Mouse (Mus musculus) G1E (cell line): Measurements from ENCODE around the gene Prokr2. TPM values are rescaled to one million over a fixed set of nuclear protein-coding genes. Genes with fewer than 3 reads are reported as not detected.

ENCODE experiments used
- ATAC-seq: 2 replicates; pipeline ENCODE4 v1.8.0; 2016; ENCODE audit warnings: mild to moderate bottlenecking; ENCODE audit not compliant: insufficient number of reproducible peaks, poor library complexity, low FRiP score, severe bottlenecking; ENCODE audit errors: extremely low read depth
- DNase-seq: peaks from one replicate; pipeline ENCODE4 v3.0.0; 2012; ENCODE audit warnings: low spot score
- H3K27me3 ChIP-seq: 2 replicates; pipeline ENCODE4 v1.6.1; 2012; ENCODE audit warnings: mild to moderate bottlenecking, low read length, inconsistent platforms; ENCODE audit not compliant: insufficient read depth
- H3K36me3 ChIP-seq: replicated peaks from 2 replicates; pipeline ENCODE3; 2012; ENCODE audit warnings: mild to moderate bottlenecking, inconsistent platforms
- H3K4me1 ChIP-seq: 2 replicates; pipeline ENCODE4 v1.6.1; 2012; ENCODE audit warnings: low read depth, low read length, inconsistent platforms, mixed read lengths; ENCODE audit not compliant: insufficient read depth
- H3K4me3 ChIP-seq: 2 replicates; pipeline ENCODE4 v1.5.1; 2012; ENCODE audit warnings: low read depth, mild to moderate bottlenecking, inconsistent platforms, low read length, moderate library complexity, mixed read lengths
- H3K9me3 ChIP-seq: replicated peaks from 2 replicates; pipeline ENCODE4 v1.6.1; 2012; ENCODE audit warnings: inconsistent platforms
- CTCF ChIP-seq: IDR thresholded peaks from 2 replicates; pipeline ENCODE4 v1.5.1; 2012; ENCODE audit warnings: low read depth, low read length, inconsistent platforms, mixed read lengths
- GATA1 ChIP-seq: IDR thresholded peaks from 2 replicates; pipeline ENCODE4 v1.6.1; 2012; ENCODE audit warnings: borderline replicate concordance, low read length, inconsistent platforms, mixed read lengths
- GATA2 ChIP-seq: IDR thresholded peaks from 2 replicates; pipeline ENCODE4 v1.6.1; 2012; ENCODE audit warnings: low read depth, low read length, inconsistent platforms, borderline replicate concordance
- POLR2AphosphoS5 ChIP-seq: IDR thresholded peaks from 2 replicates; pipeline ENCODE4 v1.6.1; 2012; ENCODE audit warnings: low read depth, low read length, inconsistent platforms; ENCODE audit not compliant: insufficient replicate concordance
- TAL1 ChIP-seq: conservative IDR thresholded peaks from 2 replicates; pipeline ENCODE4 v1.6.1; 2012; ENCODE audit warnings: low read depth, low read length, inconsistent platforms, mixed read lengths
- polyA plus RNA-seq: library from polyadenylated mRNA; stranded (reverse); fragments of >175 nt; gene quantifications from 2 replicates; pipeline ENCODE4 v1.2.3, GENCODE M21; 2012
- total RNA-seq, 2 experiments: library from RNA; stranded (forward) in 1 of 2; stranded (reverse) in 1 of 2; fragments of 200-1000 nt in 1 of 2; fragments of >200 nt in 1 of 2; fragmentation: Nextera tagmentation in 1 of 2; gene quantifications; 2 replicates each; pipeline ENCODE4 v1.2.3; 2014 to 2017

The Prokr2 gene
- total and polyA plus RNA-seq, 3 experiments: 0.22 TPM; not detected in 2

GRCm38 (mm10) chr2:132379690-132380089, 5.6 kb downstream of the Prokr2 start:
- TF ChIP-seq CTCF (no peak), GATA1 (no peak), TAL1 (no peak), GATA2 (no peak), POLR2AphosphoS5 (no peak)
- no peak for ATAC-seq

DNA sequence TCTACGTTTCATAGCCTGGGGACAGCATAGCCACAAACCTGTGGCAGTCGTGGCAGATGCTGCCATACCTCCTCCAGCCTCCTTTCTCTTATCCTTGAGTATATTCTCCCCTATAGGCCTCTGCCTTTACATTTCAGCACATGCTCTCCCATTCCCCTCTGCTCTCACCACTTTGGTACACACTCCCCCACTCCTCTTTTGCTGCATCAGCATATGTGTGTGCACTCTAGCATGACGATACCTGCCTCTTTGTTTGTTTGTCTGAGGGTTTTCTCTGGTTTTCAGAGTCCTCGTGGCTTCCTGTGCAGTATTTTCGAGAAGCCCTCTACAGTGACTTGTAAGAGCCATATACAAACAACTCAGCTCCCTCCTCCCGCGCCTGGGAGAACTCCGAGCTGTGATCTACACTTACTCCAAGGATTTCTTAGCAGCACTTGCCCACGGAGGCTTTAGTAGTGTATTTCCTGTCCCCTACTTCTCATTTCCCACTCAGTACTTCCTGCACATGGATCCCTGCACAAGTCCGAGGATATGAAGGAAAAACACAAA, 6.6 kb downstream of the Prokr2 start:
- no peak for ATAC-seq
- Histone ChIP-seq H3K36me3 (no peaks in the 10 kb centered on the region), H3K27me3 (peaks cover 7% of the 10 kb centered on the region), H3K4me3 (no peak overlapping the region), H3K9me3 (no peaks in the 10 kb centered on the region), H3K4me1 (no peaks in the 10 kb centered on the region)
- no peak for TF ChIP-seq CTCF
- no peak for TF ChIP-seq GATA2
- TF ChIP-seq TAL1: no peak
- TF ChIP-seq POLR2AphosphoS5: no peak
- no peak for TF ChIP-seq GATA1
- no peak for DNase-seq

More at GRCm38 (mm10) chr2:132379690-132380089, 5.6 kb downstream of the Prokr2 start:
- H3K36me3 ChIP-seq: no peaks in the 10 kb centered on the region
- H3K27me3 ChIP-seq: peaks cover 13% of the 10 kb centered on the region
- DNase-seq: no peak
- no peak overlapping the region for H3K4me3 ChIP-seq
- no peaks in the 10 kb centered on the region for H3K4me1 ChIP-seq
- H3K9me3 ChIP-seq: no peaks in the 10 kb centered on the region

- no peak for ATAC-seq
- H3K4me3 ChIP-seq: no peak overlapping the region
- H3K4me1 ChIP-seq: no peaks in the 10 kb centered on the region
- H3K9me3 ChIP-seq: no peaks in the 10 kb centered on the region
- no peak for DNase-seq
- no peaks in the 10 kb centered on the region for H3K36me3 ChIP-seq
- H3K27me3 ChIP-seq: peaks cover 11% of the 10 kb centered on the region
- TF ChIP-seq TAL1: no peak
- no peak for TF ChIP-seq POLR2AphosphoS5
Measured at GRCm38 (mm10) chr2:132377436-132377835, 7.8 kb downstream of the Prokr2 start.

DNA sequence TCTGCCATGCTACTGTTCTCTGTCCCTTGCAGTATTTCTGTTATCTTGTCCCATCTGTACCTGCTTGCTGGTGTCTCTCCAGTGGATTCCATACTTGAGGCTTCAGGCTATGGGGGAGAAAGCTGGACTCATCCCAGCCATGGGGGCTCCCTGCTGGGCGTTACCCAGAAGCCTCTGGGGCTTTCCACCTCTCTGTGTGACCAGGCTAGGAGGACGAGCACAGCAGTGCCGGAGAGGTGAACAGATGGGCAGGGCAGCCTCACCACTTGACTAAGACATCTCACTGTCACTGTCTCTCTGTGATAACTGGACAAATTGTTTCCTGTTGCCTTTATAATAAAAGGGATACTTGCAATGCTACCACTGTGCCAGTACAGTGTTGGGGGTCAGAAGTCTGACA, 9.5 kb downstream of the Prokr2 start:
- H3K27me3 ChIP-seq: peaks cover 11% of the 10 kb centered on the region
- H3K9me3 ChIP-seq: no peaks in the 10 kb centered on the region
- TF ChIP-seq TAL1 (no peak), GATA1 (no peak), CTCF (no peak), GATA2 (no peak), POLR2AphosphoS5 (no peak)
- no peak for DNase-seq
- H3K4me3 ChIP-seq: no peak overlapping the region
- H3K4me1 ChIP-seq: no peaks in the 10 kb centered on the region
- no peak for ATAC-seq
- no peaks in the 10 kb centered on the region for H3K36me3 ChIP-seq

DNA sequence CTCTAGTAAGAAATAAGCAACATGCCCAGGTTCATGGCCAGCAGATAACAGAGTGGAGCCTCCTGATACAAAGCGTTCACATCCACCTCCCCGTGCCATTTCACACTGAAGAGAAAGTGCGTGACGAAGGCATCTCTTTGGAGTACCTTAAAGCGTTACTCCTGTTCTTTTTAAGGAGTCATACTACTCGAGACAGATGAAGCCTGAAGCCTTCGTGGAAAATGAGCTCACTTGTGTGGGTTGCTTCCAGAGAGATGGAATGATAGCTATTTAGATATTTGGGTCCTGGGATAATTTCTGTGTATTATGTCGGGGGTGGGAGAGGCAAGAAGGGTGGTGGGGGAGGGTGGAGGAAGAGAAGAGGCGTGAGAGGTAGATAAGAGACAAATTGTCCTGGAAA, 10.1 kb downstream of the Prokr2 start:
- H3K36me3 ChIP-seq: no peaks in the 10 kb centered on the region
- TF ChIP-seq GATA1 (no peak), TAL1 (no peak), CTCF (no peak), GATA2 (no peak), POLR2AphosphoS5 (no peak)
- no peak for DNase-seq
- H3K9me3 ChIP-seq: no peaks in the 10 kb centered on the region
- ATAC-seq: no peak
- H3K4me1 ChIP-seq: no peaks in the 10 kb centered on the region
- H3K27me3 ChIP-seq: peaks cover 11% of the 10 kb centered on the region
- H3K4me3 ChIP-seq: no peak overlapping the region

GRCm38 (mm10) chr2:132373748-132374147, 11.5 kb downstream of the Prokr2 start:
- no peaks in the 10 kb centered on the region for H3K36me3 ChIP-seq
- ATAC-seq: no peak
- H3K9me3 ChIP-seq: no peaks in the 10 kb centered on the region
- no peaks in the 10 kb centered on the region for H3K4me1 ChIP-seq
- H3K4me3 ChIP-seq: no peak overlapping the region
- no peak for TF ChIP-seq GATA1
- no peak for TF ChIP-seq TAL1
- no peak for TF ChIP-seq GATA2
- no peak for TF ChIP-seq POLR2AphosphoS5
- TF ChIP-seq CTCF: no peak
- H3K27me3 ChIP-seq: peaks cover 9% of the 10 kb centered on the region
- DNase-seq: no peak
